Mouse (Mus musculus) heart, embryonic 15.5 days (tissue): Measurements from ENCODE around the gene Angptl6. TPM values are rescaled to one million over a fixed set of nuclear protein-coding genes. Genes with fewer than 3 reads are reported as not detected.
A peak's percentile ranks its signal among the peaks of the same experiment; 100 is the strongest.

Experiments
- ATAC-seq: fragments of 200-750 bp; cut with Nextera tagmentation; replicated peaks from 2 replicates; pipeline ENCODE4 v1.8.0; 2017; ENCODE audit warnings: low read depth, moderate TSS enrichment; ENCODE audit not compliant: insufficient number of reproducible peaks, insufficient read depth, low FRiP score
- H3K27ac ChIP-seq: fragments of 300-500 bp; sonication (generic); 2 replicates; pipeline ENCODE4 v1.5.1; 2015; ENCODE audit warnings: mild to moderate bottlenecking, inconsistent platforms
- H3K27me3 ChIP-seq: fragments of 300-500 bp; sonication (generic); 2 replicates; pipeline ENCODE4 v1.6.1; 2015; ENCODE audit warnings: inconsistent platforms
- H3K36me3 ChIP-seq: fragments of 300-500 bp; sonication (generic); 2 replicates; pipeline ENCODE4 v1.6.1; 2015; ENCODE audit warnings: mild to moderate bottlenecking, inconsistent platforms
- H3K4me1 ChIP-seq: fragments of 300-500 bp; sonication (generic); replicated peaks from 2 replicates; pipeline ENCODE4 v1.6.1; 2015; ENCODE audit warnings: inconsistent platforms
- H3K4me2 ChIP-seq: fragments of 300-500 bp; sonication (generic); 2 replicates; pipeline ENCODE4 v1.6.1; 2015; ENCODE audit warnings: inconsistent platforms, mild to moderate bottlenecking, moderate library complexity
- H3K4me3 ChIP-seq: fragments of 300-500 bp; sonication (generic); 2 replicates; pipeline ENCODE4 v1.5.1; 2015; ENCODE audit warnings: mild to moderate bottlenecking, inconsistent platforms
- H3K9ac ChIP-seq: fragments of 300-500 bp; sonication (generic); 2 replicates; pipeline ENCODE4 v1.6.1; 2015; ENCODE audit warnings: mild to moderate bottlenecking, inconsistent platforms
- H3K9me3 ChIP-seq: fragments of 300-500 bp; sonication (generic); replicated peaks from 2 replicates; pipeline ENCODE4 v1.6.1; 2016; ENCODE audit warnings: inconsistent platforms
- WGBS: fragments of 180-500 bp; shearing (Covaris S2); methylation state at CpG from one replicate; pipeline ENCODE4 v1.1.7; 2015; ENCODE audit warnings: mixed read lengths; 5-methylcytosine and 5-hydroxymethylcytosine counted together
- polyA plus RNA-seq: library from polyadenylated mRNA; unstranded; fragments of >200 nt; fragmentation: Nextera tagmentation; extraction: Ambion mirVana; gene quantifications from 2 replicates; pipeline ENCODE4 v1.2.1, GENCODE M21; 2015

Angptl6 gene
- polyA plus RNA-seq, 1 experiment from 2014 or later, result 2.0 TPM

GRCm38 (mm10) chr9:20893590-20894343 is 14.2 kb upstream of the Angptl6 start:
- H3K4me2 ChIP-seq, result no peak overlapping the region
- no peaks in the 10 kb centered on the region for H3K9me3 ChIP-seq
- WGBS, result 82% methylated on average over 13 of the region's 13 CpGs
- peaks cover 72% of the 10 kb centered on the region for H3K36me3 ChIP-seq
- peaks cover 21% of the 10 kb centered on the region for H3K4me1 ChIP-seq
- no peak overlapping the region for H3K4me3 ChIP-seq
- H3K27ac ChIP-seq, result no peak overlapping the region
- ATAC-seq, result no peak
- H3K27me3 ChIP-seq, result no peaks in the 10 kb centered on the region
- no peak overlapping the region for H3K9ac ChIP-seq

- H3K27me3 ChIP-seq, result no peaks in the 10 kb centered on the region
Observed at GRCm38 (mm10) chr9:20893069-20893468, 13.5 kb upstream of the Angptl6 start.

GRCm38 (mm10) chr9:20892104-20892653 is 12.7 kb upstream of the Angptl6 start:
- Histone ChIP-seq H3K4me3 (no peak overlapping the region), H3K4me1 (peaks cover 16% of the 10 kb centered on the region), H3K9ac (no peak overlapping the region), H3K27me3 (no peaks in the 10 kb centered on the region), H3K4me2 (no peak overlapping the region), H3K9me3 (no peaks in the 10 kb centered on the region), H3K36me3 (peaks cover 72% of the 10 kb centered on the region), H3K27ac (no peak overlapping the region)
- ATAC-seq, result no peak
- WGBS, result 60% methylated on average over 5 of the region's 5 CpGs

More at GRCm38 (mm10) chr9:20893069-20893468, 13.5 kb upstream of the Angptl6 start:
- H3K4me1 ChIP-seq, result peaks cover 24% of the 10 kb centered on the region
- H3K4me3 ChIP-seq, result no peak overlapping the region
- 65% methylated on average over 5 of the region's 5 CpGs for WGBS
- no peak overlapping the region for H3K9ac ChIP-seq
- H3K4me2 ChIP-seq, result no peak overlapping the region
- no peak overlapping the region for H3K27ac ChIP-seq
- H3K36me3 ChIP-seq, result peaks cover 72% of the 10 kb centered on the region
- no peak for ATAC-seq
- no peaks in the 10 kb centered on the region for H3K9me3 ChIP-seq

- WGBS, result 77% methylated on average over 26 of the region's 26 CpGs
- Histone ChIP-seq H3K27me3 (no peaks in the 10 kb centered on the region), H3K9ac (no peak overlapping the region), H3K4me2 (no peak overlapping the region), H3K36me3 (peaks cover 71% of the 10 kb centered on the region), H3K4me1 (peaks cover 10% of the 10 kb centered on the region), H3K9me3 (no peaks in the 10 kb centered on the region), H3K4me3 (no peak overlapping the region), H3K27ac (no peak overlapping the region)
- no peak for ATAC-seq
Observed at GRCm38 (mm10) chr9:20891339-20892103, 12.0 kb upstream of the Angptl6 start.

- no peak for ATAC-seq
- Histone ChIP-seq H3K4me2 (no peak overlapping the region), H3K9me3 (no peaks in the 10 kb centered on the region), H3K36me3 (peaks cover 60% of the 10 kb centered on the region), H3K4me1 (peaks cover 10% of the 10 kb centered on the region), H3K9ac (no peak overlapping the region), H3K27ac (no peak overlapping the region), H3K4me3 (no peak overlapping the region), H3K27me3 (no peaks in the 10 kb centered on the region)
- WGBS, result 84% methylated on average over 5 of the region's 5 CpGs
Observed at GRCm38 (mm10) chr9:20890411-20890810, 10.9 kb upstream of the Angptl6 start.

GRCm38 (mm10) chr9:20889185-20890141 is 9.9 kb upstream of the Angptl6 start:
- WGBS, result 78% methylated on average over 29 of the region's 29 CpGs
- Histone ChIP-seq H3K9ac (no peak overlapping the region), H3K27me3 (no peaks in the 10 kb centered on the region), H3K9me3 (no peaks in the 10 kb centered on the region; the same call in 1 of the 2 replicates), H3K4me1 (peaks cover 10% of the 10 kb centered on the region), H3K27ac (no peak overlapping the region), H3K4me3 (peak overlapping the region; percentile 91), H3K4me2 (peak overlapping the region; percentile 89), H3K36me3 (peaks cover 51% of the 10 kb centered on the region)
- ATAC-seq, result no peak

GRCm38 (mm10) chr9:20888386-20888765 is 8.8 kb upstream of the Angptl6 start:
- ATAC-seq, result no peak
- under 1% methylated on average over 30 of the region's 30 CpGs for WGBS
- no peaks in the 10 kb centered on the region; the same call in 1 of the 2 replicates for H3K9me3 ChIP-seq

GRCm38 (mm10) chr9:20887704-20888385 is 8.3 kb upstream of the Angptl6 start, which contains the start of gene Ppan:
TSS of gene Ppan (plus strand) at chr9:20888175.
- no peaks in the 10 kb centered on the region for H3K27me3 ChIP-seq
- H3K4me3 ChIP-seq, result peak within 1 kb of the TSS; percentile 91
- H3K27ac ChIP-seq, result peak within 1 kb of the TSS; percentile 91
- peak; percentile 94 for ATAC-seq
- peak within 1 kb of the TSS; percentile 89 for H3K4me2 ChIP-seq
- H3K9me3 ChIP-seq, result no peaks in the 10 kb centered on the region; the same call in 1 of the 2 replicates
- H3K4me1 ChIP-seq, result peaks cover 10% of the 10 kb centered on the region
- under 1% methylated on average over 43 of the region's 43 CpGs for WGBS
- H3K36me3 ChIP-seq, result peaks cover 35% of the 10 kb centered on the region
- peak within 1 kb of the TSS; percentile 81 for H3K9ac ChIP-seq

More at GRCm38 (mm10) chr9:20888386-20888765, 8.8 kb upstream of the Angptl6 start:
- Histone ChIP-seq H3K27me3 (no peaks in the 10 kb centered on the region), H3K9ac (peak overlapping the region; percentile 81), H3K27ac (peak overlapping the region; percentile 91), H3K4me3 (peak overlapping the region; percentile 91), H3K4me2 (peak overlapping the region; percentile 89), H3K4me1 (peaks cover 10% of the 10 kb centered on the region), H3K36me3 (peaks cover 40% of the 10 kb centered on the region)

- ATAC-seq, result no peak
- Histone ChIP-seq H3K9me3 (no peaks in the 10 kb centered on the region; the same call in 1 of the 2 replicates), H3K27me3 (no peaks in the 10 kb centered on the region), H3K4me1 (peaks cover 10% of the 10 kb centered on the region), H3K9ac (no peak overlapping the region), H3K4me3 (no peak overlapping the region), H3K36me3 (peaks cover 29% of the 10 kb centered on the region), H3K27ac (no peak overlapping the region), H3K4me2 (peak overlapping the region; percentile 89)
- 86% methylated on average over 6 of the region's 6 CpGs for WGBS
Observed at GRCm38 (mm10) chr9:20887191-20887590, 7.7 kb upstream of the Angptl6 start.

GRCm38 (mm10) chr9:20886563-20886962 is 7.0 kb upstream of the Angptl6 start:
- peaks cover 10% of the 10 kb centered on the region for H3K4me1 ChIP-seq

More at GRCm38 (mm10) chr9:20886563-20886962, 7.0 kb upstream of the Angptl6 start:
- Histone ChIP-seq H3K4me3 (no peak overlapping the region), H3K36me3 (peaks cover 23% of the 10 kb centered on the region), H3K27ac (no peak overlapping the region), H3K27me3 (no peaks in the 10 kb centered on the region), H3K9me3 (no peaks in the 10 kb centered on the region; the same call in 1 of the 2 replicates), H3K4me2 (no peak overlapping the region), H3K9ac (no peak overlapping the region)
- 100% methylated on average over 2 of the region's 2 CpGs for WGBS
- ATAC-seq, result no peak
